Mouse (Mus musculus) lung, adult 2 months (tissue): ENCODE measurements at regions not wholly inside any gene's neighbourhood (a gene's known extent, or its start where the extent isn't known, plus 50 kb on each side); places are given as distances from the start of the nearest gene placed in this dataset.

Source experiments
- CTCF ChIP-seq: fragments of 200-500 bp; IDR thresholded peaks from 2 replicates; pipeline ENCODE4 v1.5.1; 2011; ENCODE audit warnings: mild to moderate bottlenecking, low read length, control low read depth; ENCODE audit not compliant: insufficient read depth
- POLR2A ChIP-seq: fragments of 200-500 bp; IDR thresholded peaks from 2 replicates; pipeline ENCODE4 v1.6.1; 2011; ENCODE audit warnings: low read depth, mild to moderate bottlenecking, control low read depth, low read length, borderline replicate concordance; ENCODE audit errors: extremely low read depth

DNA sequence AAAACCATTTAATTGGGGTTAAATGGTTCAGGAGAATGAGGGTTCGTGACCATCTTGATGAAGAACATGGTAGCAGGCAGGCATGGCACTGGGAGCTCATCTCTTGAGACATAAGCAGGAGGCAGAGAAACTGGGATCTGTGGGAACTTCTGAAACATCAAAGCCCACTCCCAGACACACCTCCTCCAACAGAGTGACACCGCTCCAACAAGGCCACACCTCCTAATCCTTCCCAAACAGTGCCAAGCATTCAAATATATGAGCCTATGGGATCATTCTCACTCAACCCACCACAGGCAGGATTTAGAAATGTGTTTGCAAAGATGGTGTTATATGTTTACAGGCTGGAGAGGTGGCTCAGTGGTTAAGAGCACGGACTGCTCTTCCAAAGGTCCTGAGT lies 165.9 kb downstream of the Cand1 start:
- TF ChIP-seq CTCF (no peak), POLR2A (no peak)
